Mouse (Mus musculus) E14TG2a.4 (cell line): Measurements from ENCODE around the gene Cxcl10.

Experiments used
- H3K27me3 ChIP-seq: 2 replicates; pipeline ENCODE4 v1.6.1; 2014; ENCODE audit warnings: low read length, control low read depth; ENCODE audit not compliant: insufficient read depth
- H3K36me3 ChIP-seq: 2 replicates; pipeline ENCODE4 v1.6.1; 2014; ENCODE audit warnings: low read length, control low read depth; ENCODE audit not compliant: insufficient read depth
- H3K4me1 ChIP-seq: replicated peaks from 2 replicates; pipeline ENCODE4 v1.6.1; 2014; ENCODE audit warnings: low read depth, low read length, control low read depth
- H3K4me3 ChIP-seq: replicated peaks from 2 replicates; pipeline ENCODE4 v1.5.1; 2014; ENCODE audit warnings: mild to moderate bottlenecking, low read length
- H3K9me3 ChIP-seq: 2 replicates; pipeline ENCODE4 v1.6.1; 2014; ENCODE audit warnings: low read length, control low read depth
- CTCF ChIP-seq: conservative IDR thresholded peaks from 2 replicates; pipeline ENCODE4 v1.5.1; 2014; ENCODE audit warnings: low read length
- NANOG ChIP-seq: IDR thresholded peaks from 2 replicates; pipeline ENCODE4 v1.6.1; 2014; ENCODE audit warnings: borderline replicate concordance, low read length, mixed read lengths
- POU5F1 ChIP-seq: IDR thresholded peaks from 2 replicates; pipeline ENCODE4 v1.6.1; 2014; ENCODE audit warnings: low read length, borderline replicate concordance

Cxcl10 gene

GRCm38 (mm10) chr5:92348794-92349413 is at the start of gene Cxcl10:
TSS of gene Cxcl10 (minus strand) at chr5:92348889.
- Histone ChIP-seq H3K4me3 (no peak within 1 kb of the TSS), H3K4me1 (peaks cover 25% of the 10 kb centered on the region), H3K36me3 (no peaks in the 10 kb centered on the region), H3K27me3 (peaks cover 46% of the 10 kb centered on the region), H3K9me3 (no peaks in the 10 kb centered on the region)
- TF ChIP-seq CTCF: no peak

- Histone ChIP-seq H3K4me1 (peaks cover 25% of the 10 kb centered on the region), H3K9me3 (no peaks in the 10 kb centered on the region), H3K4me3 (no peak overlapping the region), H3K36me3 (no peaks in the 10 kb centered on the region), H3K27me3 (peaks cover 24% of the 10 kb centered on the region)
- TF ChIP-seq NANOG: no peak
- peak; percentile 79 for TF ChIP-seq CTCF
- TF ChIP-seq POU5F1: no peak
Measured at GRCm38 (mm10) chr5:92398153-92398552, 49.5 kb upstream of the Cxcl10 start.

GRCm38 (mm10) chr5:92396476-92396875 is 47.8 kb upstream of the Cxcl10 start:
- Histone ChIP-seq H3K4me1 (peaks cover 30% of the 10 kb centered on the region), H3K4me3 (no peak overlapping the region), H3K27me3 (peaks cover 41% of the 10 kb centered on the region), H3K36me3 (no peaks in the 10 kb centered on the region), H3K9me3 (no peaks in the 10 kb centered on the region)
- TF ChIP-seq CTCF (no peak), NANOG (no peak), POU5F1 (no peak)

GRCm38 (mm10) chr5:92395764-92396163 is 47.1 kb upstream of the Cxcl10 start:
- H3K4me3 ChIP-seq: no peak overlapping the region
- TF ChIP-seq CTCF: no peak
- TF ChIP-seq NANOG: no peak
- no peak for TF ChIP-seq POU5F1
- H3K9me3 ChIP-seq: no peaks in the 10 kb centered on the region

DNA sequence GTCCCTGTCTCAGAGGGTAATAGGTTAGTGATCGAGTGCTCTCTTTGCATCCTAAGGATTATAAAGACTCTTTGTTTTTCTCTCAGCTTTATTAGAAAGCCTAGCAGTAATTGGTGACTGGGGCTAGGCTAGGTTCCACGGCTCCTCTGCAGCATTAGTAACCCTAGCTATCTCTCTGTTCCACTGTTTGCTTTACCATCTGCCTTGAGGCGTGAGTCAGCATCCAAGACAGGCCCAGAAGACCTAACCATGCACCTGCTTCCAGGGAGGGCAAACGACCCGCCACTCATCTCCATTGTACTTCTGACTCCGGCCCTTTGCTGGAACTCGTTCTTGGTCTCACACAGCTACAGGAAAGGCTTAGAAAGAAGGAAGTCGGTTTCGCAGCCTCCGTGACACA is 45.2 kb upstream of the Cxcl10 start:
- no peaks in the 10 kb centered on the region for H3K36me3 ChIP-seq
- no peaks in the 10 kb centered on the region for H3K9me3 ChIP-seq
- peaks cover 33% of the 10 kb centered on the region for H3K4me1 ChIP-seq
- H3K4me3 ChIP-seq: no peak overlapping the region
- TF ChIP-seq CTCF: no peak
- no peak for TF ChIP-seq POU5F1
- TF ChIP-seq NANOG: no peak
- peaks cover 67% of the 10 kb centered on the region for H3K27me3 ChIP-seq

More at GRCm38 (mm10) chr5:92395764-92396163, 47.1 kb upstream of the Cxcl10 start:
- H3K36me3 ChIP-seq: no peaks in the 10 kb centered on the region
- peaks cover 48% of the 10 kb centered on the region for H3K27me3 ChIP-seq
- H3K4me1 ChIP-seq: peaks cover 30% of the 10 kb centered on the region

DNA sequence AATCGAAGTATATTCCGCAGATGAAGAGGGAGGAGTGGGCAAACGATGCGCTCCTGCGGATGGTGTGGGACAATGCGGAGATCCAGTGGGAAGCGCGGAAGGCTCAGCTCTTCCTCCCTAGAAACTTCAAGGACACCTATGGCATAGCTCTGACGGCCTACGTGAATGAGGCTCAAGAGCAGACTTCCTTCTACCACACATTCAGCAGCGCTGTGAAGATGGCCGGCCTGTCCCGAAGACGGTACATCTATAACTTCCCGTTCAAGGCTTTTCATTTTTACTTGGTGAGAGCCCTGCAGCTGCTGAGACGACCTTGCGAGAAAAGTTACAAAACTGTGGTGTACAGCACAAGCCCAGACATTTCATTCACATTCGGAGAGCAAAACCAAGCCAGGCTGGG is 43.9 kb upstream of the Cxcl10 start:
- Histone ChIP-seq H3K4me1 (peaks cover 21% of the 10 kb centered on the region), H3K9me3 (no peaks in the 10 kb centered on the region), H3K36me3 (no peaks in the 10 kb centered on the region), H3K4me3 (peak overlapping the region; percentile 54), H3K27me3 (peaks cover 72% of the 10 kb centered on the region)
- TF ChIP-seq CTCF: no peak
- no peak for TF ChIP-seq POU5F1
- TF ChIP-seq NANOG: no peak

GRCm38 (mm10) chr5:92390615-92391014 is 41.9 kb upstream of the Cxcl10 start:
- H3K9me3 ChIP-seq: no peaks in the 10 kb centered on the region
- H3K36me3 ChIP-seq: no peaks in the 10 kb centered on the region
- TF ChIP-seq CTCF (no peak), NANOG (no peak), POU5F1 (no peak)
- H3K27me3 ChIP-seq: peaks cover 71% of the 10 kb centered on the region
- peaks cover 21% of the 10 kb centered on the region for H3K4me1 ChIP-seq
- no peak overlapping the region for H3K4me3 ChIP-seq

GRCm38 (mm10) chr5:92389977-92390376 is 41.3 kb upstream of the Cxcl10 start:
- H3K9me3 ChIP-seq: no peaks in the 10 kb centered on the region
- no peaks in the 10 kb centered on the region for H3K36me3 ChIP-seq
- TF ChIP-seq POU5F1 (no peak), CTCF (no peak), NANOG (no peak)
- H3K4me1 ChIP-seq: peaks cover 21% of the 10 kb centered on the region
- peaks cover 69% of the 10 kb centered on the region for H3K27me3 ChIP-seq
- no peak overlapping the region for H3K4me3 ChIP-seq

DNA sequence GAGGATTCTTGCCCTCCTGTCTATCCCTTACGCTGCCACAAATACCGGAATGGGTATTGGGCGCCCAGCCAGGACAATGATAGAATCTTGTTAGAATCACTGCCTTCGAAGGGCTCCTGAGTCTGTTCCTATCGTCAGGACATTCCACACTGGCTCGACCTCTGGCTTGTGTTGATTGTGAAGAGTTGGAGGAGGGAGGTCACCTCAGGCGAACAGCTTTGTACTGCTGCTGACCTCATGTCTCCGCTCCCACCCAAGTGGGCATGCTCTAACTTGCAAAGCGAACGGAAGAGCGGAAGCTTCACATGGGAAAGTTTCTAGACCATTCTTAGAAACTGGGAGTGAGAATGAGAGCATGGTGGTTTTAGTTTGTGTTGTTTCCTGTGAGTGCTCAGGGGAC is 38.7 kb upstream of the Cxcl10 start:
- Histone ChIP-seq H3K9me3 (no peaks in the 10 kb centered on the region), H3K4me3 (no peak overlapping the region), H3K27me3 (peaks cover 45% of the 10 kb centered on the region), H3K4me1 (peaks cover 11% of the 10 kb centered on the region), H3K36me3 (no peaks in the 10 kb centered on the region)
- no peak for TF ChIP-seq POU5F1
- TF ChIP-seq NANOG: no peak
- no peak for TF ChIP-seq CTCF

GRCm38 (mm10) chr5:92386643-92387042 is 38.0 kb upstream of the Cxcl10 start:
- TF ChIP-seq NANOG (no peak), CTCF (peak; percentile 26; the same call in 1 of the 2 replicates)
- Histone ChIP-seq H3K4me1 (peaks cover 8% of the 10 kb centered on the region), H3K27me3 (peaks cover 37% of the 10 kb centered on the region), H3K36me3 (no peaks in the 10 kb centered on the region), H3K9me3 (no peaks in the 10 kb centered on the region), H3K4me3 (no peak overlapping the region)
